Mouse (Mus musculus): ENCODE results near the gene Gm47429. TPM values are rescaled to one million over a fixed set of nuclear protein-coding genes. Genes with fewer than 3 reads are reported as not detected.

The Gm47429 gene
- polyA plus RNA-seq, 1 experiment from 2014 or later, result not detected

- no peak for ATAC-seq (ENCODE audit: insufficient read depth, low FRiP score, low TSS enrichment)
- Histone ChIP-seq H3K4me2 (ENCODE audit: low read depth) (no peak overlapping the region), H3K4me3 (ENCODE audit: low read depth, low read length) (no peak overlapping the region), H3K9ac (ENCODE audit: low read length) (no peak overlapping the region), H3K9me3 (ENCODE audit: control insufficient read depth, low read length) (no peaks in the 10 kb centered on the region), H3K4me1 (ENCODE audit: control insufficient read depth, insufficient read depth, low read length) (no peaks in the 10 kb centered on the region), H3K36me3 (ENCODE audit: control insufficient read depth, insufficient read depth, low read length) (peaks cover 8% of the 10 kb centered on the region), H3K27ac (ENCODE audit: low read depth, low read length) (no peak overlapping the region), H3K27me3 (ENCODE audit: control insufficient read depth, insufficient read depth, low read length) (no peaks in the 10 kb centered on the region)
- 92% methylated on average over 2 of the region's 2 CpGs for WGBS
- DNase-seq (ENCODE audit: low spot score), result no peak
Observed at GRCm38 (mm10) chr13:50424517-50424916, 19.2 kb downstream of the Gm47429 start.

- no peak overlapping the region for H3K27ac ChIP-seq (ENCODE audit: low read depth, low read length)
- H3K9me3 ChIP-seq (ENCODE audit: control insufficient read depth, low read length), result no peaks in the 10 kb centered on the region
- H3K36me3 ChIP-seq (ENCODE audit: control insufficient read depth, insufficient read depth, low read length), result peaks cover 8% of the 10 kb centered on the region
- H3K4me3 ChIP-seq (ENCODE audit: low read depth, low read length), result no peak overlapping the region
- no peak for DNase-seq (ENCODE audit: low spot score)
- H3K4me1 ChIP-seq (ENCODE audit: control insufficient read depth, insufficient read depth, low read length), result no peaks in the 10 kb centered on the region
- WGBS, result 85% methylated on average over 8 of the region's 8 CpGs
- no peak for ATAC-seq (ENCODE audit: insufficient read depth, low FRiP score, low TSS enrichment)
- H3K9ac ChIP-seq (ENCODE audit: low read length), result no peak overlapping the region
- no peak overlapping the region for H3K4me2 ChIP-seq (ENCODE audit: low read depth)
- no peaks in the 10 kb centered on the region for H3K27me3 ChIP-seq (ENCODE audit: control insufficient read depth, insufficient read depth, low read length)
Observed at GRCm38 (mm10) chr13:50423625-50424209, 20.0 kb downstream of the Gm47429 start.

DNA sequence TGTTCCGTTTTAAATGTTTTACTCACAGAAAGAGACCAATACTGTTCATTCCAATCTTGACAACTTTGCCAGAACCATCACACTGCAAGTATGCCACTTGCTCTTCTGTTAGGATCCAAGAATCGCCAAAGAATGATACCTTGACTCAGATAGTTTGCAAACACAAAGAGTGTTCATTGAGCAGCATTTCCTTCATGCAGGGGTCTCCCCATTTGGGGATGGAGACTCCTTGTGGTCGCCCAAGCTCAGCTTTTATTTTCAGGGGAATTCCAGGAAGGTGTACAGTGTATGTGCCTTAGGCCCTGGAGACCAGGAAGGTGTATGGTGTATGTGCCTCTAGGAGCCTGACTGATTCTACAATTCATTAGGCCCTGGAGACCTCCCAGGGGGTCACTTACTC is 25.3 kb downstream of the Gm47429 start:
- WGBS, result 52% methylated on average over 3 of the region's 3 CpGs
- no peak for ATAC-seq (ENCODE audit: insufficient read depth, low FRiP score, low TSS enrichment)
- Histone ChIP-seq H3K27ac (ENCODE audit: low read depth, low read length) (no peak overlapping the region), H3K4me2 (ENCODE audit: low read depth) (peak overlapping the region; percentile 69), H3K9me3 (ENCODE audit: control insufficient read depth, low read length) (no peaks in the 10 kb centered on the region), H3K36me3 (ENCODE audit: control insufficient read depth, insufficient read depth, low read length) (0 out of 2 replicates have a peak, but pooled peaks cover 1% of the 10 kb centered on the region), H3K9ac (ENCODE audit: low read length) (peak overlapping the region; percentile 88), H3K4me3 (ENCODE audit: low read depth, low read length) (peak overlapping the region; percentile 81), H3K4me1 (ENCODE audit: control insufficient read depth, insufficient read depth, low read length) (0 out of 2 replicates have a peak, but pooled peaks cover 3% of the 10 kb centered on the region), H3K27me3 (ENCODE audit: control insufficient read depth, insufficient read depth, low read length) (no peaks in the 10 kb centered on the region)
- no peak for DNase-seq (ENCODE audit: low spot score)

- ATAC-seq (ENCODE audit: insufficient read depth, low FRiP score, low TSS enrichment) (peak; percentile 96), DNase-seq (ENCODE audit: low spot score) (peak; percentile 80)
- H3K27ac ChIP-seq (ENCODE audit: low read depth, low read length), result no peak within 1 kb of the TSS
- peak within 1 kb of the TSS; percentile 88 for H3K9ac ChIP-seq (ENCODE audit: low read length)
- 13% methylated on average over 34 of the region's 35 CpGs for WGBS
- H3K4me1 ChIP-seq (ENCODE audit: control insufficient read depth, insufficient read depth, low read length), result 0 out of 2 replicates have a peak, but pooled peaks cover 3% of the 10 kb centered on the region
- no peaks in the 10 kb centered on the region for H3K27me3 ChIP-seq (ENCODE audit: control insufficient read depth, insufficient read depth, low read length)
- no peaks in the 10 kb centered on the region for H3K9me3 ChIP-seq (ENCODE audit: control insufficient read depth, low read length)
- peak within 1 kb of the TSS; percentile 69 for H3K4me2 ChIP-seq (ENCODE audit: low read depth)
- no peaks in the 10 kb centered on the region for H3K36me3 ChIP-seq (ENCODE audit: control insufficient read depth, insufficient read depth, low read length)
- peak within 1 kb of the TSS; percentile 81 for H3K4me3 ChIP-seq (ENCODE audit: low read depth, low read length)
Observed at GRCm38 (mm10) chr13:50417389-50418183, 26.1 kb downstream of the Gm47429 start, which contains the start of gene Fbxw17. Gene Fbxw17 (plus strand): TSS chr13:50417864.

Other genes with a start within 250 kb of the Gm47429 start
- not detected in 2 replicates for gene Gm906, start 193.6 kb downstream of the Gm47429 start, polyA plus RNA-seq (2014; fragmentation: Nextera tagmentation; extraction: Ambion mirVana)
- 31.3 and 32.6 TPM in 2 replicates for gene Fbxw17, start 26.0 kb downstream of the Gm47429 start, polyA plus RNA-seq (2014; fragmentation: Nextera tagmentation; extraction: Ambion mirVana)
- gene Nutm2, start 23.4 kb upstream of the Gm47429 start, polyA plus RNA-seq (2014; fragmentation: Nextera tagmentation; extraction: Ambion mirVana), result not detected in 2 replicates
- gene Gm904, start 199.3 kb upstream of the Gm47429 start, polyA plus RNA-seq (2014; fragmentation: Nextera tagmentation; extraction: Ambion mirVana), result not detected in 2 replicates